Mouse (Mus musculus) C2C12 (cell line): ENCODE results near the gene Rnf8.

Experiments
- CEBPB ChIP-seq: IDR thresholded peaks from one replicate; pipeline ENCODE4 v1.6.1; 2011; ENCODE audit warnings: low read depth, mild to moderate bottlenecking, control low read depth, moderate library complexity
- CTCF ChIP-seq: IDR thresholded peaks from one replicate; pipeline ENCODE4 v1.5.1; 2011; ENCODE audit not compliant: control insufficient read depth, insufficient read depth, insufficient read length
- FOSL1 ChIP-seq: IDR thresholded peaks from one replicate; pipeline ENCODE4 v1.8.0; 2011; ENCODE audit warnings: mild to moderate bottlenecking, low read length; ENCODE audit not compliant: poor library complexity, insufficient read depth, severe bottlenecking
- MAX ChIP-seq: IDR thresholded peaks from one replicate; pipeline ENCODE4 v1.6.1; 2011; ENCODE audit warnings: mild to moderate bottlenecking, control low read depth
- MYOD1 ChIP-seq: IDR thresholded peaks from one replicate; pipeline ENCODE4 v1.6.1; 2011; ENCODE audit warnings: low read depth; ENCODE audit not compliant: control insufficient read depth, insufficient read length
- USF1 ChIP-seq: IDR thresholded peaks from one replicate; pipeline ENCODE4 v1.6.1; 2011; ENCODE audit warnings: low read depth, mild to moderate bottlenecking, control low read depth, moderate library complexity

DNA sequence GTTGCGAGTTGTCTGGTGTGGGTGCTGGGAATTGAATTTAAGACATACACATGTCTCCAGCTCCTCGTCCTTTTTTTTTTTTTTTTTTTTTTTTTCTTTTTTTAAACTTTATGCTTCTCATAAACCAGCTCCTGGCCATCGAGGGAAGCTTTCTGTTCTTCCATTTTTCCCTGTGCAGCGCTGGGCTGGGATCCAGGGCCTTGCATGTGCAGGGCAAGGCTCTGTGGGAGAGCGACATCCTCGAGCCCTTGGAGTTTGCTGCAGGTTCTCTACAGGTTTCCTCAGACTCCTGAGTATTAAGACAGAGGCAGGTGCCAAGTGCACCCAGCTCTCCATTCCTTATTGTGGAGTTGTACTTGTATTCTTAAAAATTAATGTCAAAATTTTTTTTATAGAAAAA, 47.6 kb downstream of the Rnf8 start:
- TF ChIP-seq USF1, result no peak
- TF ChIP-seq CTCF, result no peak
- no peak for TF ChIP-seq MAX
- no peak for TF ChIP-seq MYOD1
- no peak for TF ChIP-seq CEBPB
- TF ChIP-seq FOSL1, result no peak
